ENCODE assay signal across 19 mouse cellular contexts in genomic region chr7:141331990-141332389, GRCm38 (mm10). TPM values are rescaled to one million over a fixed set of nuclear protein-coding genes. Genes with fewer than 3 reads are reported as not detected.
A peak's percentile ranks its signal among the peaks of the same experiment; 100 is the strongest.
DNase-seq lines count a peak whose midpoint lies in the region; ATAC-seq and TF ChIP-seq lines count a peak whose summit lies in the region.
"Had no signal": no experiment of that assay in that cellular context is flagged by ENCODE, and none has a peak within 500 bp of the region (broad histone marks: within the 10 kb centered on the region; RNA-seq: fewer than 3 reads in every experiment).

No protein-coding gene starts in this region.

- H3K36me3 ChIP-seq in forebrain, postnatal 0 days (ENCODE audit: insufficient read depth), result peaks cover 18% of the 10 kb centered on the region

- peaks cover 7% of the 10 kb centered on the region; the same call in 1 of the 2 replicates for H3K4me1 ChIP-seq in forebrain, postnatal 0 days (ENCODE audit: insufficient read depth)

- H3K27me3 ChIP-seq in forebrain, postnatal 0 days (ENCODE audit: insufficient read depth, low read length), result no peaks in the 10 kb centered on the region
- H3K27me3 ChIP-seq: hindbrain, embryonic 13.5 days; liver, embryonic 12.5 days; midbrain, embryonic 12.5 days had no signal

- peak; percentile 70 to 82 for DNase-seq in lung, adult 18-20 months
- DNase-seq in lung, postnatal 10 days, result no peak
- peak; percentile 94 for DNase-seq in kidney, adult 11 months
- peak; percentile 94 for DNase-seq in kidney, adult 9 months
- peak; percentile 84 to 92 for DNase-seq in kidney, postnatal 36 days
- DNase-seq in left cerebral cortex, postnatal 25 days (ENCODE audit: low spot score in 2 of 2), result no peak
- no peak for DNase-seq in forebrain, postnatal 0 days
- no peak for DNase-seq in adrenal gland, adult (ENCODE audit: inconsistent age in 2 of 2, low spot score in 1 of 2)
- DNase-seq: adrenal gland, postnatal 14 days; cerebellum, adult 2 months; gastrocnemius, postnatal 14 days; layer of hippocampus, postnatal 36 days; right cerebral cortex, postnatal 4 days; thymus, adult 18-20 months had no signal

- no peak overlapping the region for H3K4me3 ChIP-seq in forebrain, postnatal 0 days (ENCODE audit: low read depth, low read length)
- H3K4me3 ChIP-seq: hindbrain, embryonic 13.5 days; liver, embryonic 12.5 days; midbrain, embryonic 12.5 days had no signal

- intact Hi-C loops in left cerebral cortex, postnatal 25 days (cut with DNase I), result no loop called here

- TF ChIP-seq CTCF in forebrain, postnatal 0 days (IDR thresholded peaks at IDR 0.05; ENCODE audit: low read depth), result no peak

- no peak overlapping the region for H3K9ac ChIP-seq in forebrain, postnatal 0 days
- H3K9ac ChIP-seq: hindbrain, embryonic 13.5 days; liver, embryonic 12.5 days; midbrain, embryonic 12.5 days had no signal

- ATAC-seq in forebrain, postnatal 0 days, result no peak
- ATAC-seq: liver, embryonic 12.5 days had no signal

- no peaks in the 10 kb centered on the region for H3K9me3 ChIP-seq in forebrain, postnatal 0 days (ENCODE audit: low read length)
- H3K9me3 ChIP-seq: hindbrain, embryonic 13.5 days; liver, embryonic 12.5 days; midbrain, embryonic 12.5 days had no signal

- WGBS in forebrain, postnatal 0 days, result 83% methylated on average over 6 of the region's 6 CpGs

- H3K27ac ChIP-seq in forebrain, postnatal 0 days (ENCODE audit: low read depth, low read length), result no peak overlapping the region
- H3K27ac ChIP-seq: hindbrain, embryonic 13.5 days; liver, embryonic 12.5 days; macrophage; midbrain, embryonic 12.5 days had no signal

- H3K4me2 ChIP-seq in forebrain, postnatal 0 days (ENCODE audit: low read depth), result no peak overlapping the region
- H3K4me2 ChIP-seq: hindbrain, embryonic 13.5 days; liver, embryonic 12.5 days; midbrain, embryonic 12.5 days had no signal

RNA-seq across cellular contexts. Expression of gene Tmem80, which starts 4.5 kb away (rescaled TPM):
- 10 to 100 TPM; 33.4 to 34.6 TPM for total RNA-seq in left cerebral cortex, postnatal 25 days (2021)
- 25.2 and 33.2 TPM in 2 replicates for total RNA-seq in forebrain, postnatal 0 days (2014; rRNA removed)
- polyA plus RNA-seq in forebrain, postnatal 0 days (2015; fragmentation: Nextera tagmentation; extraction: Ambion mirVana), result 32.9 and 34.7 TPM in 2 replicates

RNA-seq across cellular contexts. Expression of gene Deaf1, which starts 4.5 kb away (rescaled TPM):
- 10 to 100 TPM; 71.8 to 76.6 TPM for total RNA-seq in left cerebral cortex, postnatal 25 days (2021)
- 238 and 239 TPM in 2 replicates for total RNA-seq in forebrain, postnatal 0 days (2014; rRNA removed)
- 282 and 289 TPM in 2 replicates for polyA plus RNA-seq in forebrain, postnatal 0 days (2015; fragmentation: Nextera tagmentation; extraction: Ambion mirVana)

RNA-seq across cellular contexts. Expression of gene Eps8l2, which starts 6.7 kb away (rescaled TPM):
- total RNA-seq in left cerebral cortex, postnatal 25 days (2021), result 1 to 10 TPM; 3.0 to 3.3 TPM
- 1.0 and 1.1 TPM in 2 replicates for total RNA-seq in forebrain, postnatal 0 days (2014; rRNA removed)
- polyA plus RNA-seq in forebrain, postnatal 0 days (2015; fragmentation: Nextera tagmentation; extraction: Ambion mirVana), result 0.74 and 0.82 TPM in 2 replicates
- polyA plus RNA-seq: macrophage had no signal

RNA-seq across cellular contexts. Expression of gene Drd4, which starts 40.2 kb away (rescaled TPM):
- under 1 TPM; 0.41 to 0.66 TPM for total RNA-seq in left cerebral cortex, postnatal 25 days (2021)
- 0.31 and 0.38 TPM in 2 replicates for total RNA-seq in forebrain, postnatal 0 days (2014; rRNA removed)
- polyA plus RNA-seq in forebrain, postnatal 0 days (2015; fragmentation: Nextera tagmentation; extraction: Ambion mirVana), result 0.90 and 0.98 TPM in 2 replicates
- polyA plus RNA-seq: macrophage had no signal

RNA-seq across cellular contexts. Expression of gene Sct, which starts 53.1 kb away (rescaled TPM):
- total RNA-seq in left cerebral cortex, postnatal 25 days (2021), result not detected
- total RNA-seq in forebrain, postnatal 0 days (2014; rRNA removed), result not detected in 2 replicates
- 2.9 and 3.9 TPM in 2 replicates for polyA plus RNA-seq in forebrain, postnatal 0 days (2015; fragmentation: Nextera tagmentation; extraction: Ambion mirVana)
- total RNA-seq: layer of hippocampus, postnatal 36 days; left cerebral cortex, postnatal 36 days had no signal
- polyA plus RNA-seq: macrophage had no signal

Comparison
In these comparisons a context has a peak if more than half of its experiments do, and no peak if none do; other contexts are left out.
1. DNase-seq: peak in lung, adult 18-20 months (2 of 2), kidney, adult 11 months (single experiment), kidney, adult 9 months (single experiment) and kidney, postnatal 36 days (2 of 2); none in lung, postnatal 10 days (single experiment), left cerebral cortex, postnatal 25 days (0 of 2), forebrain, postnatal 0 days (single experiment) and adrenal gland, adult (0 of 2).